Mouse (Mus musculus): ENCODE results near the gene Crmp1.

GRCm38 (mm10) chr5:37331133-37331505, 89.4 kb downstream of the Crmp1 start:
- no peak for TF ChIP-seq EP300 (IDR thresholded peaks at IDR 0.05; ENCODE audit: low read depth)
- TF ChIP-seq CTCF (IDR thresholded peaks at IDR 0.05; ENCODE audit: low read depth): no peak
